Mouse (Mus musculus): ENCODE measurements around the gene Ppp2r5c.

DNA sequence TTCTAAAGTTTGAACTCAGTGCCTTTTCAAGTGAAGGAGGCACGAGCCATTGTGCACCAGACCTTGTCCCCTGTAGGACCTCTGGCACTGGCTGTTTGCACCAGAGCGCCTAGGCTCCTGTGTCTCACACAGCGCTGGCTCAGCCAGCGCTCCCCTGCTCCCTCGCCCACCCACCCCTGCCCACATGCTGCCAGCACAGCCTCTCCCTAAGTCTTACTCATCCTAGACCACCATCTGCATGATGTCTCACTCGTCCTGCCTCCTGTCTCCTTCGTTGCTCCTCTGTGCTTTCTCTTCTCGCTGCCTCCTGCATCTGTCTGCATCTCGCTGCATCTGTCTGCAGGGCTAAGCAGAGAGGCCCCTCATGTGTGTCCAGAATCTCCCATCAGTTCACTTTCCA lies 131.4 kb downstream of the Ppp2r5c start:
- TF ChIP-seq CTCF (IDR thresholded peaks at IDR 0.05; ENCODE audit: borderline replicate concordance, insufficient read depth, low read length) = no peak
- no peak for TF ChIP-seq POLR2A (IDR thresholded peaks at IDR 0.05; ENCODE audit: low read depth, low read length)
